Mouse (Mus musculus): ENCODE results near the gene Rab3a. TPM values are rescaled to one million over a fixed set of nuclear protein-coding genes. Genes with fewer than 3 reads are reported as not detected.

Gene Rab3a
- total RNA-seq, 2 experiments from 2014 or later = 729 to 765 TPM

- DNase-seq = no peak
Observed at GRCm38 (mm10) chr8:70802786-70803510, 48.5 kb downstream of the Rab3a start.

- peak in 1 of 2 experiments; percentile 71 for DNase-seq
Observed at GRCm38 (mm10) chr8:70803761-70804480, 49.4 kb downstream of the Rab3a start.

- DNase-seq = peak; percentile 82 to 85
Observed at GRCm38 (mm10) chr8:70804481-70805206, 50.2 kb downstream of the Rab3a start, which contains the start of gene Mast3. Gene Mast3 (minus strand): TSS chr8:70805054.

DNA sequence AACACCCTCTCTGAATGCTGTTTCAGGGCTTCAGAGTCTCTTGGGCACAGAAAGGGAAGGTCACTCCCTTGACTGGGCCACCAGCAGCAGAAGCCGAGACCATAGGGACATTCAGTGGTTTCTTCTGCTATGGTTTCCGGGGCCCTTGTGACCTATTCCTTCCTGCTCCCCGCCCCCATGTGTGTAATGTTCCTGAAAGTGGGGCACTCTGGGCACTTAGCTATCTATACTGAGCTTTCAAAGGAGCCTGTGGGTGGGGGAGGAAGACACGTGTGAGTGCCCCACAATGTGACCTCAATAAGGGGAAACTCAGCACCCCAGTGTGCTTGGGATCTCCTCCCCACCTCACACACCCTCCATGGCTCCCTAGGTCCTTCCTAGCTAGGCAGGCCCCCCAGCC is 52.1 kb downstream of the Rab3a start:
- DNase-seq = no peak

DNA sequence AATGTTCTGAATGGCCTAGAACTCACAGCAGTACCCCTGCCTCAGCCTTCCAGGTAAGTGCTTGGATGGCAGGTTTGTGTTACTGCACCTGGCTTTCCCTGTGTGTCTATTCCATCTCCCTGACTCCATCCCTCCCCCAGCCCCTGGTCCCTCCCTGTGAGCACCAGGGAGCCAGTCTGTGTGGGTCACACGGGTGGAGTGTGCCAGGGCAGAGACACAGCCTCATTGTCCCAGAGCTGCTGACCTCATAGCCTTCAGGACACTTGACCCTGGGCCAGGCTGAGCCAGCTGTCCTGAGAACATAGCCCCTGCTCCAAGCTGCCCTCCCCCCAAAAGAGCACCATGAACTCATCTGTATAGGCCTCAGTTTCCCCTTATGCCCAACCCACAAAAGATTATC is 52.8 kb downstream of the Rab3a start:
- DNase-seq = no peak

GRCm38 (mm10) chr8:70808239-70808638 is 53.8 kb downstream of the Rab3a start, which contains the start of gene Il12rb1:
Gene Il12rb1 (plus strand): TSS chr8:70808449.
- DNase-seq = no peak

Small RNA genes lying within 50 kb of the gene (microRNA-seq; reads per million reads assigned to microRNA genes)
- gene Mir7240 = 56.5 to 61.2 reads per million in 2 experiments

Other genes with a start within 250 kb of the Rab3a start
- gene Rex1bd, start 247.9 kb upstream of the Rab3a start, total RNA-seq (2021) = 100 to 1,000 TPM in 1 of 2 experiments, 10 to 100 TPM in 1; 97.5 to 102 TPM
- gene Uba52, start 243.9 kb upstream of the Rab3a start, total RNA-seq (2021) = 100 to 1,000 TPM; 947 to 957 TPM
- 100 to 1,000 TPM; 436 to 447 TPM for gene Fkbp8, start 227.0 kb upstream of the Rab3a start, total RNA-seq (2021)
- gene Kxd1, start 226.7 kb upstream of the Rab3a start, total RNA-seq (2021) = 10 to 100 TPM; 38.2 to 38.3 TPM
- 10 to 100 TPM; 18.6 to 23.4 TPM for gene Ell, start 215.2 kb upstream of the Rab3a start, total RNA-seq (2021)
- gene Isyna1, start 160.3 kb upstream of the Rab3a start, total RNA-seq (2021) = 10 to 100 TPM; 42.9 to 54.3 TPM
- gene Ssbp4, start 145.8 kb upstream of the Rab3a start, total RNA-seq (2021) = 100 to 1,000 TPM; 276 to 279 TPM
- 1 to 10 TPM in 1 of 2 experiments, under 1 TPM in 1; 0.33 to 1.0 TPM for gene Lrrc25, start 138.5 kb upstream of the Rab3a start, total RNA-seq (2021)
- gene Gdf15, start 122.2 kb upstream of the Rab3a start, total RNA-seq (2021) = not detected
- 10 to 100 TPM; 23.1 TPM for gene Pgpep1, start 94.3 kb upstream of the Rab3a start, total RNA-seq (2021)
- 10 to 100 TPM; 60.3 to 68.5 TPM for gene Lsm4, start 81.4 kb upstream of the Rab3a start, total RNA-seq (2021)
- gene Jund, start 55.7 kb upstream of the Rab3a start, total RNA-seq (2021) = 100 to 1,000 TPM; 157 to 183 TPM
- gene Iqcn, start 51.2 kb upstream of the Rab3a start, total RNA-seq (2021) = under 1 TPM; 0.08 to 0.10 TPM
- gene Gm3336, start 36.1 kb upstream of the Rab3a start, total RNA-seq (2021) = not detected
- 1 to 10 TPM; 1.5 to 2.4 TPM for gene Pde4c, start 31.0 kb upstream of the Rab3a start, total RNA-seq (2021)
- gene Mpv17l2, start 6.3 kb downstream of the Rab3a start, total RNA-seq (2021) = 10 to 100 TPM; 34.3 to 35.8 TPM
- 100 to 1,000 TPM; 153 to 158 TPM for gene Pik3r2, start 22.0 kb downstream of the Rab3a start, total RNA-seq (2021)
- gene Mast3, start 50.4 kb downstream of the Rab3a start, total RNA-seq (2021) = 100 to 1,000 TPM; 452 to 459 TPM
- gene Il12rb1, start 53.8 kb downstream of the Rab3a start, total RNA-seq (2021) = under 1 TPM; 0.56 to 0.87 TPM
- 10 to 100 TPM; 18.5 to 25.6 TPM for gene Arrdc2, start 85.0 kb downstream of the Rab3a start, total RNA-seq (2021)
- gene Kcnn1, start 108.6 kb downstream of the Rab3a start, total RNA-seq (2021) = 10 to 100 TPM; 16.9 to 17.7 TPM
- gene Ccdc124, start 119.3 kb downstream of the Rab3a start, total RNA-seq (2021) = 10 to 100 TPM; 83.4 to 95.4 TPM
- 1 to 10 TPM; 8.1 to 8.9 TPM for gene Slc5a5, start 138.1 kb downstream of the Rab3a start, total RNA-seq (2021)
- 100 to 1,000 TPM; 659 to 685 TPM for gene Rpl18a, start 142.7 kb downstream of the Rab3a start, total RNA-seq (2021)
- gene Map1s, start 151.3 kb downstream of the Rab3a start, total RNA-seq (2021) = 10 to 100 TPM; 87.3 to 89.7 TPM